Mouse (Mus musculus) liver, embryonic 11.5 days (tissue): ENCODE results near the gene Pin4. TPM values are rescaled to one million over a fixed set of nuclear protein-coding genes. Genes with fewer than 3 reads are reported as not detected.
A peak's percentile ranks its signal among the peaks of the same experiment; 100 is the strongest.

Experiments used
- ATAC-seq: fragments of 200-750 bp; cut with Nextera tagmentation; replicated peaks from 2 replicates; pipeline ENCODE4 v1.8.0; 2017; ENCODE audit warnings: moderate number of reproducible peaks, mild to moderate bottlenecking, moderate TSS enrichment, moderate library complexity; ENCODE audit not compliant: low FRiP score
- DNase-seq: peaks from one replicate; pipeline ENCODE4 v3.0.0-alpha.2; 2017; ENCODE audit warnings: low spot score
- H3K27ac ChIP-seq: fragments of 300-500 bp; sonication (generic); 2 replicates; pipeline ENCODE4 v1.5.1; 2014; ENCODE audit warnings: mild to moderate bottlenecking, low read depth, low read length, control low read depth
- H3K27me3 ChIP-seq: fragments of 300-500 bp; sonication (generic); replicated peaks from 2 replicates; pipeline ENCODE4 v1.6.1; 2014; ENCODE audit warnings: low read length, mixed read lengths; ENCODE audit not compliant: control insufficient read depth, insufficient read depth
- H3K36me3 ChIP-seq: fragments of 300-500 bp; sonication (generic); 2 replicates; pipeline ENCODE4 v1.6.1; 2014; ENCODE audit warnings: mild to moderate bottlenecking, low read length, moderate library complexity, mixed read lengths; ENCODE audit not compliant: control insufficient read depth, insufficient read depth
- H3K4me1 ChIP-seq: fragments of 300-500 bp; sonication (generic); replicated peaks from 2 replicates; pipeline ENCODE4 v1.6.1; 2014; ENCODE audit warnings: low read length, mixed read lengths; ENCODE audit not compliant: control insufficient read depth, insufficient read depth
- H3K4me2 ChIP-seq: fragments of 300-500 bp; sonication (generic); 2 replicates; pipeline ENCODE4 v1.6.1; 2014; ENCODE audit warnings: mild to moderate bottlenecking, control low read depth, moderate library complexity
- H3K4me3 ChIP-seq: fragments of 300-500 bp; sonication (generic); 2 replicates; pipeline ENCODE4 v1.5.1; 2014; ENCODE audit warnings: low read depth, low read length, control low read depth
- H3K9ac ChIP-seq: fragments of 300-500 bp; sonication (generic); 2 replicates; pipeline ENCODE4 v1.6.1; 2014; ENCODE audit warnings: low read depth, low read length, control low read depth
- H3K9me3 ChIP-seq: fragments of 300-500 bp; sonication (generic); 2 replicates; pipeline ENCODE4 v1.6.1; 2016; ENCODE audit warnings: low read length, inconsistent platforms, mixed read lengths; ENCODE audit not compliant: control insufficient read depth
- WGBS: fragments of 180-500 bp; shearing (Covaris S2); extraction: QIAGEN DNeasy Blood & Tissue Kit; methylation state at CpG from one replicate; pipeline ENCODE4 v1.1.7; 2014; 5-methylcytosine and 5-hydroxymethylcytosine counted together
- polyA plus RNA-seq: library from polyadenylated mRNA; unstranded; fragments of >200 nt; fragmentation: Nextera tagmentation; extraction: Ambion mirVana; gene quantifications from 2 replicates; pipeline ENCODE4 v1.2.1, GENCODE M21; 2014

The Pin4 gene
- polyA plus RNA-seq, 1 experiment from 2014 or later = 82.0 TPM

DNA sequence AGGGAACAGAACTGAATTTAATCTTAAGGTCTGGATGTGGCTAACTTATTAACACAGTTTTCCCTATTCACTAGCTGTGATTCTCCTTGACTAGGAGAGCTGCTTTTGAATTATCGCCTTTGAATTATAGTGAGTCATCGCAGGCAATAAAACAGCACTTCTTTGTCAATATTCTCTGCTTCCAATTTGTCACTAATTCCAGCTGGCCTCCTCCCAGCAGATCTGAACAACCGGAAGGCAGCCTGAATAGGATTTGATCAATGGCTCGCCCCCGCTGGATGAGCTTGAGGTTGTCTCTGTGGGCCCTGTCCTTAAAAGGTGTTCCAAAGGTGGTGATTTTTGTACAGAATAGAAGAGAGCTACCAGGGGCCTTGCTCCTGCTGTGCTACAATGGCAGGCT, 47.3 kb downstream of the Pin4 start:
- no peak overlapping the region for H3K4me3 ChIP-seq
- 72% methylated on average over 5 of the region's 5 CpGs for WGBS
- no peaks in the 10 kb centered on the region for H3K9me3 ChIP-seq
- H3K27ac ChIP-seq = no peak overlapping the region
- DNase-seq (no peak), ATAC-seq (no peak)
- H3K4me2 ChIP-seq = no peak overlapping the region
- H3K27me3 ChIP-seq = peaks cover 7% of the 10 kb centered on the region
- H3K9ac ChIP-seq = no peak overlapping the region
- no peaks in the 10 kb centered on the region; the same call in 1 of the 2 replicates for H3K4me1 ChIP-seq
- H3K36me3 ChIP-seq = no peaks in the 10 kb centered on the region

DNA sequence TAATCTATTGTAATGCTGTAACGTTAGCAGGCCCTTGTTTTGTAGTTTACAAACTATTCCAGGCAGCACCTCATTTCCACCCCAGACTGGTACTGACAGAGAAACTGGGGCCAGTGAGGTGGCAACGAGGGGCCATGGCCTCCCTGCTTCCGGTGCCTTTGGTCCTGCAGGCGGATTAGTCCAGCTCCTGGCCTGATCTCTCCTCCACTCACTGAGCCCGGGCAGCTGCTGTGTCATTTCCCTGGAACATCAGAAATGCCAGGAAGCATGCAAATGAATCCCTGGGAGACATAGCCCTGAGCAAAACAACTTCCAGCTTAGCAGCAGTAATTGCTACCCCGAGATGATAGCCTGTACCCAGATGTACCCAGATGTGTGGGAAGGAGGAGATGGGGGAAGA, 47.7 kb downstream of the Pin4 start:
- Histone ChIP-seq H3K4me3 (no peak overlapping the region), H3K36me3 (no peaks in the 10 kb centered on the region), H3K4me2 (no peak overlapping the region), H3K4me1 (no peaks in the 10 kb centered on the region; the same call in 1 of the 2 replicates), H3K27me3 (peaks cover 7% of the 10 kb centered on the region), H3K9ac (no peak overlapping the region), H3K9me3 (no peaks in the 10 kb centered on the region), H3K27ac (no peak overlapping the region)
- ATAC-seq = no peak
- 42% methylated on average over 6 of the region's 6 CpGs for WGBS
- no peak for DNase-seq

DNA sequence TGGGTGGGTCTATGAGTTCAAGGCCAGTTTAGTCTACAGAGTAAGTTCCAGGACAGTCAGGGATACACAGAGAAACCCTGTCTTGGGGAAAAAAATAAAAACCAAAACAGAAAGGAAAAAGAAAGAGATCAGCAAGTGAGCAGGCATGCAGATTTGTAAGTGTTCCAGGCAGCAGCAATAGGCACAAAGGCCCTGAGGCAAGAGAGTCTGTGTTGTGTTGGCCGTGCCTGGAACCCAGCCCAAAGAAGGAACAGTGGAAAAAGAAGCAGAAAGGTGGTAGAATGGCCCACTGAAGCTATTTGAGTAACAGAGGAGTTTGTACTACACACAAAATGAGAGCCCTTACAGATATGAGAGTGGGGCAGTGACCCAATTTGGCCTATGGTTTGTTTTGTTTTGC, 50.5 kb downstream of the Pin4 start:
- Histone ChIP-seq H3K9ac (no peak overlapping the region), H3K36me3 (no peaks in the 10 kb centered on the region), H3K9me3 (no peaks in the 10 kb centered on the region), H3K27me3 (peaks cover 7% of the 10 kb centered on the region), H3K4me3 (no peak overlapping the region), H3K27ac (no peak overlapping the region), H3K4me1 (no peaks in the 10 kb centered on the region; the same call in 1 of the 2 replicates), H3K4me2 (no peak overlapping the region)
- DNase-seq = no peak
- ATAC-seq = no peak
- WGBS = 53% methylated on average over 1 of the region's 1 CpGs

DNA sequence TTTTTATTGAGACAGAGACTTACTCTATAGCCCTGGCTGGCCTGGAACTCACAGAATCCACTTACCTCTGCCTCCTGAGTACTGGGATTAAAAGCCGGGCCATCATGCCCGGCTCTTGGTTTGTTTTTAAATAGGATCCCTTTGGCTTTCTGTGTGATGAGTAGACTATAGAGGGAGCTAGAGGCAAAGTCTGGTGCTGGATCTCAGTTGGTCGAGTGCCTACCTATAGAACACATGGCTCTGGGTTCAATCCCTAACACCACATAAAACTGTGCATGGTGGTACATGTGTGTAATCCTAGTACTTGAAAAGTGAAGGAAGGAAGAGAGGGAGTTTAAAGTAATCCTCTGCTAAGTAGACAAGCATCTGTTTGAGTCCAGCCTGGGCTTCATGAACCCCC, 50.9 kb downstream of the Pin4 start:
- Histone ChIP-seq H3K4me2 (no peak overlapping the region), H3K27me3 (peaks cover 7% of the 10 kb centered on the region), H3K4me3 (no peak overlapping the region), H3K4me1 (no peaks in the 10 kb centered on the region; the same call in 1 of the 2 replicates), H3K36me3 (no peaks in the 10 kb centered on the region), H3K9me3 (no peaks in the 10 kb centered on the region), H3K27ac (no peak overlapping the region), H3K9ac (no peak overlapping the region)
- DNase-seq (no peak), ATAC-seq (no peak; the same call in 1 of the 2 replicates)
- 62% methylated on average over 3 of the region's 3 CpGs for WGBS

DNA sequence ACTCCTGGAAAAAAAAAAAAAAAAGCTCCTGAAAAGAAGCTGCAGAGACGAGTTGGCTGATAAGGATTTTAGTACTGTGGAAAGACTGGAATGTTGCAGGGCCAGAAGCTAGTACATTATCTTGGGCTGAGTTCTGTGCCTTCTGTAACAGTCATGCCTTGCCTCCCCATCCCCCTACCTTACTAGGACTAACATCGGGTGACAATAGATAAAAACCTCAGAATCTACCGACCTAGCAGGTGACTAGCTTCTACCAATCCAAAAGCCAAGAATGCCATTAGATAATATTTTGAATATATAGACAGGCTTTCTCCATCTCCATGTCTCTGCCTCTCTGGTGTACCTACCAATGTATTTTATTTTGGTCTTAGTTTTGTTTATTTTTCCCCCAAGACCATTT, 51.7 kb downstream of the Pin4 start:
- WGBS = 23% methylated on average over 3 of the region's 3 CpGs
- ATAC-seq (peak; percentile 86), DNase-seq (no peak)
- Histone ChIP-seq H3K4me3 (no peak overlapping the region), H3K4me2 (peak overlapping the region; percentile 43), H3K36me3 (no peaks in the 10 kb centered on the region), H3K27me3 (peaks cover 7% of the 10 kb centered on the region), H3K9ac (no peak overlapping the region), H3K9me3 (no peaks in the 10 kb centered on the region), H3K27ac (no peak overlapping the region), H3K4me1 (no peaks in the 10 kb centered on the region; the same call in 1 of the 2 replicates)

DNA sequence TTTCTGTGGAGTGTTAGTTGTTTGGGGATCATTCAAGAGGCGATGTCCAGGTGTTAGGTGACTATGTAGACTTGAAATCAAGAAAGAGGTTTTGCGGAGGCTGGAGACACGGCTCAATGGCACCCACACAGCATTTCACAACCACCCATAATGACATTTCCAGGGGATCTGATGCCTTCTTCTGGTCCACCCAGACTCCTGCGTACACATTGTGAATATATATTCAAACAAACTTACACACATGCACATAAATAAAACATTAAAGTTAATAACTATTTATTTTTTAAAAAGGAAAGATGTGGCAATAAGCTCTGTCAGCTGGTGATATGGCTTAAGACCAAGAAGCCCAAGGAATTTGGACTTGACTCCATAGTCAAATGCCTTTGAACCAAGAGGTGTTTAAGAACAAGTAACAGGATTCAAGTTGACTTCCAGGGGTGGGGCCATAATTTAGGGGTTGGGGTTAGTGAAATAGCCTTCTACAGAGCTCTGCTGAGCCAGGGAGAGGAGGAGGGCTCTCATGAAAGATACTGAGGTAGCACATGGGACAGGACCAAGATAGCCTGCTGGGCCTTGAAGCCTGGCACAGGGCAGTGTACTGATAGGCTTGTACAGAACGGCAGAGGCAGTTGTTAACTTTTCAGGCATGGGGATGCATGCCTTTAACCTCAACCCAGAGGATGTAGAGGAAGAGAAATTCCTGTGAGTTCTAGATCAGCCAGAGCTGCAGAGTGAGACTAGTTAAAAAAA, 56.5 kb downstream of the Pin4 start:
- ATAC-seq = peak; percentile 62; the same call in 1 of the 2 replicates
- Histone ChIP-seq H3K4me3 (no peak overlapping the region), H3K27ac (no peak overlapping the region), H3K4me2 (no peak overlapping the region), H3K9me3 (no peaks in the 10 kb centered on the region), H3K36me3 (no peaks in the 10 kb centered on the region), H3K27me3 (peaks cover 3% of the 10 kb centered on the region; the same call in 1 of the 2 replicates), H3K9ac (no peak overlapping the region), H3K4me1 (no peaks in the 10 kb centered on the region; the same call in 1 of the 2 replicates)
- 77% methylated on average over 5 of the region's 5 CpGs for WGBS
- DNase-seq = no peak

Other genes with a start within 250 kb of the Pin4 start
- 0.34 and 0.47 TPM in 2 replicates for gene Rtl5, start 48.1 kb upstream of the Pin4 start, polyA plus RNA-seq
- gene Ercc6l, start 37.6 kb downstream of the Pin4 start, polyA plus RNA-seq = 20.9 and 23.8 TPM in 2 replicates
- gene Rps4x, start 69.9 kb downstream of the Pin4 start, polyA plus RNA-seq = 920 and 973 TPM in 2 replicates
- gene Cited1, start 132.7 kb downstream of the Pin4 start, polyA plus RNA-seq = 118 and 122 TPM in 2 replicates